12 mouse cellular contexts compared by ENCODE assay signal in the genomic region with DNA sequence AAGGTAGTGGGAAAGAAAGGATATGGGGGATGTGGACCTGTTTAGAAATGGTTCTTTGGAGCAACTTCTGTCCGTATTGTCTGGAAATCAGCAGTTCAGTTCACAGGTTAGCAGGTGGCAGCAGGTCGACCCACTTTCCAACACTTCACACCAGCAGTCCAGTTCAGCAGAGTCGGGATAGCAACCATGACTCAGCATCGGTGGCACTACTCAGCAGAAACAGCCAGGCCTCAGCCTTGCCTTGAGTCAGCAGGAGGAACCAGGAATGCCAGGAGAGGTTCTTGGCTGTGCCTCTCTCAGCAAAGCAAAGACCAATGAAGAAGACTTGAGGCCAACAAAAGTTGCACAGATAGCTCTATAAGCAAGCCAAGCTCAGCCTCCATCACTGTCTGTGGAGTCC.
DNase-seq lines count a peak whose midpoint lies in the region.
"Had no signal": no experiment of that assay in that cellular context is flagged by ENCODE, and none has a peak within 500 bp of the region (broad histone marks: within the 10 kb centered on the region; RNA-seq: fewer than 3 reads in every experiment).

No protein-coding gene starts in this region.

- peak; percentile 46 for DNase-seq in heart, adult 11 months
- DNase-seq in heart, adult 9 months (ENCODE audit: low spot score in 2 of 2): no peak
- DNase-seq in 3134 (ENCODE audit: extremely low read depth, insufficient read length, low spot score) (peak; percentile 7), 3T3-L1 (ENCODE audit: low read depth, low spot score) (peak; percentile 29), ZHBTc4 (ENCODE audit: low read depth, low spot score) (peak; percentile 41)
- DNase-seq in frontal cortex, postnatal 14 days (ENCODE audit: low spot score in 2 of 2): no peak
- DNase-seq: cerebellum, adult 18-20 months; cerebellum, adult 9-11 months; cerebellum, postnatal 36 days; gastrocnemius, postnatal 10 days; heart, postnatal 36 days; kidney, adult 8-10 months had no signal

Comparison
In these comparisons a context has a peak if more than half of its experiments do, and no peak if none do; other contexts are left out.
1. DNase-seq: peak in heart, adult 11 months (single experiment), 3134 (single experiment), 3T3-L1 (single experiment) and ZHBTc4 (single experiment); none in heart, adult 9 months (0 of 2) and frontal cortex, postnatal 14 days (0 of 2).